In the genomic region with DNA sequence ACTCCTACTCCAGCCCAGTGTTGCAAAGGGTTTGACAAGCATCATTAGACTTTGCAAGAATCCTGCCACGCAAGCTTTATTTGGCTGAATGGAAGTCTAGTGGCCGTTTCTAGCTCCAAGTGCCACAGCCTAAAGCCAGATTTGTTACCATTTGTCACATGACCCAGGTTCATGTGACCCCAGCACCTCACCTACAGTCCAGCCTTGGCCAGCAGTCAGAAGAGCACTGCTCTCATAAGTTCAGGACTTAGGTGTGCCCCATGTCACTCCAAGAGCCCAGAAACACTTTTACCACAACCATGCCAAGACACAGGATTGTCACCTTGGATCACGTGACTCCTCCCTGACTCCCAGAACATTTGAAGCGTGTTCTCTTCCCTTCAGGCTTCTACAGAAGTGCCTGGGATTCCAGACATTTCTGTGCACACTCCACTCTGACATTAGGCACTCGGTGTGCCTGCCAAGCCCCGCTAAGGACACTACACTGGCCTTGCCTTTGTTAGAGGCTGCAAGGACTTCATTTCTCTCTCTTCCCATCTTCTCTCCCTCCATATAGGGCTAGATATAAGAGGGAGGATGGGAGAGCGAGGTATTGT, we compare ENCODE assay signal across 14 mouse cellular contexts. TPM values are rescaled to one million over a fixed set of nuclear protein-coding genes. Genes with fewer than 3 reads are reported as not detected.
DNase-seq lines count a peak whose midpoint lies in the region; ATAC-seq and TF ChIP-seq lines count a peak whose summit lies in the region.
"Had no signal": no experiment of that assay in that cellular context is flagged by ENCODE, and none has a peak within 500 bp of the region (broad histone marks: within the 10 kb centered on the region; RNA-seq: fewer than 3 reads in every experiment).

No protein-coding gene starts in this region.

- intact Hi-C loops in left cerebral cortex, adult 2 months (cut with DNase I): loop anchor here (5.0 kb wide), 1 partner anchor 67 kb away; a partner anchor contains a TSS
- intact Hi-C loops in left cerebral cortex, postnatal 36 days (cut with DNase I): no loop called here
- intact Hi-C loops in left cerebral cortex, postnatal 4 days (cut with DNase I): no loop called here

- H3K4me1 ChIP-seq in heart, embryonic 10.5 days: peaks cover 44% of the 10 kb centered on the region
- H3K4me1 ChIP-seq in limb, embryonic 14.5 days (ENCODE audit: control insufficient read depth, insufficient read depth, low read length): peaks cover 6% of the 10 kb centered on the region; the same call in 1 of the 2 replicates
- H3K4me1 ChIP-seq: hindbrain, embryonic 12.5 days; neural tube, embryonic 15.5 days; stomach, embryonic 15.5 days had no signal

- no peak for TF ChIP-seq POLR2A in limb, embryonic 14.5 days (IDR thresholded peaks at IDR 0.05; ENCODE audit: borderline replicate concordance, extremely low read depth, insufficient read depth, insufficient read length)

- ATAC-seq in limb, embryonic 14.5 days (ENCODE audit: low FRiP score, low read depth): no peak
- ATAC-seq in CD4-positive, CD25-positive, alpha-beta regulatory T cell, adult 4 months: no peak
- ATAC-seq: midbrain, embryonic 16.5 days had no signal

- H3K4me2 ChIP-seq in limb, embryonic 14.5 days (replicated peaks; ENCODE audit: low read depth, low read length, severe bottlenecking): no peak overlapping the region
- H3K4me2 ChIP-seq: hindbrain, embryonic 12.5 days; neural tube, embryonic 15.5 days; stomach, embryonic 15.5 days had no signal

- H3K9me3 ChIP-seq in heart, embryonic 10.5 days: no peaks in the 10 kb centered on the region
- H3K9me3 ChIP-seq in limb, embryonic 14.5 days (ENCODE audit: control insufficient read depth, low read length): no peaks in the 10 kb centered on the region
- H3K9me3 ChIP-seq: hindbrain, embryonic 12.5 days; neural tube, embryonic 15.5 days; stomach, embryonic 15.5 days had no signal

- H3K36me3 ChIP-seq in heart, embryonic 10.5 days: no peaks in the 10 kb centered on the region
- no peaks in the 10 kb centered on the region for H3K36me3 ChIP-seq in limb, embryonic 14.5 days (ENCODE audit: control insufficient read depth, insufficient read depth, low read length)
- H3K36me3 ChIP-seq: hindbrain, embryonic 12.5 days; neural tube, embryonic 15.5 days; stomach, embryonic 15.5 days had no signal

- 52% methylated on average over 7 of the region's 7 CpGs for WGBS in heart, embryonic 10.5 days
- 65% methylated on average over 7 of the region's 7 CpGs for WGBS in limb, embryonic 14.5 days

- no peak overlapping the region for H3K9ac ChIP-seq in limb, embryonic 14.5 days (ENCODE audit: low read depth, low read length, severe bottlenecking)
- H3K9ac ChIP-seq: hindbrain, embryonic 12.5 days; neural tube, embryonic 15.5 days; stomach, embryonic 15.5 days had no signal

- no peak for TF ChIP-seq CTCF in left cerebral cortex, adult 2 months (IDR thresholded peaks at IDR 0.05)
- no peak for TF ChIP-seq CTCF in layer of hippocampus, adult 2 months (conservative IDR thresholded peaks at IDR 0.05)

- DNase-seq in left cerebral cortex, adult 2 months (ENCODE audit: extremely low spot score in 1 of 2, low spot score in 2 of 2): no peak
- no peak for DNase-seq in left cerebral cortex, postnatal 36 days (ENCODE audit: low spot score in 2 of 2)
- DNase-seq in heart, embryonic 10.5 days (ENCODE audit: low spot score): no peak
- no peak for DNase-seq in limb, embryonic 14.5 days (ENCODE audit: low spot score)
- DNase-seq in left cerebral cortex, postnatal 4 days: no peak
- no peak for DNase-seq in layer of hippocampus, adult 2 months (ENCODE audit: low spot score in 2 of 2)
- DNase-seq: kidney, adult 18-20 months; liver had no signal

- peak overlapping the region; percentile 54 for H3K27ac ChIP-seq in left cerebral cortex, adult 2 months
- peak overlapping the region; percentile 78 for H3K27ac ChIP-seq in heart, embryonic 10.5 days
- 0 out of 2 replicates have a peak overlapping the region, but pooled peaks have one; percentile 15 for H3K27ac ChIP-seq in limb, embryonic 14.5 days (replicated peaks; ENCODE audit: low read depth, low read length)
- no peak overlapping the region; the same call in 1 of the 2 replicates for H3K27ac ChIP-seq in layer of hippocampus, adult 2 months
- H3K27ac ChIP-seq: hindbrain, embryonic 12.5 days; neural tube, embryonic 15.5 days; stomach, embryonic 15.5 days had no signal

- H3K27me3 ChIP-seq in heart, embryonic 10.5 days (ENCODE audit: insufficient read depth, poor library complexity, severe bottlenecking): no peaks in the 10 kb centered on the region
- no peaks in the 10 kb centered on the region for H3K27me3 ChIP-seq in limb, embryonic 14.5 days (ENCODE audit: control insufficient read depth, insufficient read depth, low read length)
- H3K27me3 ChIP-seq: hindbrain, embryonic 12.5 days; neural tube, embryonic 15.5 days; stomach, embryonic 15.5 days had no signal

- no peak overlapping the region for H3K4me3 ChIP-seq in left cerebral cortex, adult 2 months
- H3K4me3 ChIP-seq in heart, embryonic 10.5 days: no peak overlapping the region
- no peak overlapping the region for H3K4me3 ChIP-seq in limb, embryonic 14.5 days (replicated peaks; ENCODE audit: low read length)
- H3K4me3 ChIP-seq in layer of hippocampus, adult 2 months: no peak overlapping the region
- H3K4me3 ChIP-seq: hindbrain, embryonic 12.5 days; neural tube, embryonic 15.5 days; stomach, embryonic 15.5 days had no signal

RNA-seq across cellular contexts. Expression of a gene that starts 2.9 kb away (rescaled TPM):
- not detected for total RNA-seq in left cerebral cortex, adult 2 months (2021)
- total RNA-seq in left cerebral cortex, postnatal 36 days (2021): not detected
- polyA plus RNA-seq in heart, embryonic 10.5 days (2016; fragmentation: Nextera tagmentation; extraction: Ambion mirVana): 3.3 and 7.8 TPM in 2 replicates
- 0.68 and 1.2 TPM in 2 replicates for polyA plus RNA-seq in limb, embryonic 14.5 days (2012; rRNA removed)
- 0.39 and 1.2 TPM in 2 replicates for polyA plus RNA-seq in limb, embryonic 14.5 days (2014; fragmentation: Nextera tagmentation; extraction: Ambion mirVana)
- not detected for polyA plus RNA-seq in CD4-positive, CD25-positive, alpha-beta regulatory T cell, adult 4 months (2017; shearing (Covaris generic))
- total RNA-seq in left cerebral cortex, postnatal 4 days (2021): not detected
- total RNA-seq in layer of hippocampus, adult 2 months (2021): under 1 TPM; 0.32 to 0.41 TPM
- polyA plus RNA-seq: cerebellum, adult 2 months; hindbrain, embryonic 12.5 days; midbrain, embryonic 16.5 days had no signal
